Mouse (Mus musculus) hematopoietic stem cell, adult 5-6 weeks (primary cell): ENCODE data around the gene Carmil3. TPM values are rescaled to one million over a fixed set of nuclear protein-coding genes. Genes with fewer than 3 reads are reported as not detected.

Source experiments
- total RNA-seq: library from RNA; stranded (forward); fragments of 172-1452, 232-1000 nt; gene quantifications from 2 replicates; pipeline ENCODE4 v1.2.3, GENCODE M21; 2017

Carmil3 gene
- total RNA-seq, 1 experiment from 2014 or later: 2.7 TPM

Other genes starting within 250 kb of the Carmil3 start
- 68.5 and 99.2 TPM in 2 replicates for gene Dhrs4, start 11.9 kb upstream of the Carmil3 start, total RNA-seq
- not detected in 2 replicates for gene Cpne6, start 19.8 kb downstream of the Carmil3 start, total RNA-seq
- gene Nrl, start 34.3 kb downstream of the Carmil3 start, total RNA-seq: not detected in 2 replicates
- 50.8 and 58.0 TPM in 2 replicates for gene Pck2, start 49.6 kb downstream of the Carmil3 start, total RNA-seq
- gene Dcaf11, start 69.4 kb downstream of the Carmil3 start, total RNA-seq: 47.6 and 53.3 TPM in 2 replicates
- 3.4 TPM in 1 of 2 replicates, not detected in the other for gene A730061H03Rik, start 69.8 kb downstream of the Carmil3 start, total RNA-seq
- gene Fitm1, start 85.0 kb downstream of the Carmil3 start, total RNA-seq: not detected in 2 replicates
- 367 and 390 TPM in 2 replicates for gene Psme1, start 87.5 kb downstream of the Carmil3 start, total RNA-seq
- gene Emc9, start 94.7 kb downstream of the Carmil3 start, total RNA-seq: 8.5 and 8.9 TPM in 2 replicates
- gene Psme2, start 100.5 kb downstream of the Carmil3 start, total RNA-seq: 189 and 244 TPM in 2 replicates
- gene Rnf31, start 101.1 kb downstream of the Carmil3 start, total RNA-seq: 11.5 and 19.8 TPM in 2 replicates
- 61.3 and 91.7 TPM in 2 replicates for gene Irf9, start 112.9 kb downstream of the Carmil3 start, total RNA-seq
- 15.4 and 17.9 TPM in 2 replicates for gene Rec8, start 127.4 kb downstream of the Carmil3 start, total RNA-seq
- gene Ipo4, start 145.3 kb downstream of the Carmil3 start, total RNA-seq: 14.3 and 35.2 TPM in 2 replicates
- 1.8 and 8.2 TPM in 2 replicates for gene Gm49378, start 147.2 kb downstream of the Carmil3 start, total RNA-seq
- 48.5 and 55.1 TPM in 2 replicates for gene Tm9sf1, start 153.2 kb downstream of the Carmil3 start, total RNA-seq
- 0.40 and 0.94 TPM in 2 replicates for gene Tssk4, start 159.5 kb downstream of the Carmil3 start, total RNA-seq
- gene Mdp1, start 169.9 kb downstream of the Carmil3 start, total RNA-seq: 29.1 and 31.1 TPM in 2 replicates
- 30.7 and 38.3 TPM in 2 replicates for gene Gmpr2, start 181.3 kb downstream of the Carmil3 start, total RNA-seq
- gene Nedd8, start 181.5 kb downstream of the Carmil3 start, total RNA-seq: 209 and 317 TPM in 2 replicates
- gene Tinf2, start 191.2 kb downstream of the Carmil3 start, total RNA-seq: 27.3 and 34.1 TPM in 2 replicates
- 1.3 and 5.8 TPM in 2 replicates for gene Tgm1, start 223.3 kb downstream of the Carmil3 start, total RNA-seq
- gene Rabggta, start 231.6 kb downstream of the Carmil3 start, total RNA-seq: 17.2 and 17.9 TPM in 2 replicates